Mouse (Mus musculus): ENCODE data around the gene Zfp831.

The Zfp831 gene

DNA sequence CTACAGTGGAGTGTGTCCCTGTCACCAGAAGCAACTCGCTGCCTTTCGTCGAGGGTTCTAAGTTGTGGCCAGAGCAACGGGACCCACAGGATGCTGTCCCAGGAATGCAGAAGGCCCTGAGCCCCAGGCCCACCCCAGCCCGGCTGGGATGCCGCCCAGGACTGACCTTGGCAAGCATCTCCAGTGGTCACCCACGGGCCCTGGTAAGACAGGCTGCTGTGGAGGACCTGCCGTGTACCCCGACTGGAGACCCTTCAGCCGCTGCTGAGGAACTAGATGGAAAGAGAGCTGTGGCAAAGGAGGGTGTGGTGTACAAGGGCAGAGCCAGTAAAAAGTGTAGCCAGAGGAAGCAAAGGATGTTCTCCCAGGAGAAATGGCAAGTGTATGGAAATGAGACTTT lies 1.6 kb downstream of the Zfp831 start:
- no peak for DNase-seq (ENCODE audit: low read depth, low spot score)

DNA sequence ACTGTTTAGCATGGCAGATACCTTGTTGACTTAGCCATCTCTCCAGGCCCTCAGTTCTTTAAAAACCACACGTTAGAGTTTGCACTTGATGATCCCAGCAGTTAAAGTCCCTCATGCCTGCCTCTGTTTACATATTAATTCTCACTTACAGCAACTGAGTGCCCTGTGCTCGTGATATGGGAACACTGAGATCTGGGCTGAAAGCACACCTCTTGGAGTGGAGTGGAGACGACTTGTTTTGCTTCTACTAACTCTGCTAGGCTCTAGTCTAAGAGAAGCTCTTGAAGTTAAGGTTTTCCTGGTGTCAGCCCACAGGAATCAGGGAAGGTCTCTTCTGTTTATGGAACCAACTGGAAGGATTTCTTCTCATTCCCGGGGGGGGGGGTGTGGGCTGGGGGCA lies 9.5 kb downstream of the Zfp831 start:
- no peak for DNase-seq (ENCODE audit: low read depth, low spot score)

DNA sequence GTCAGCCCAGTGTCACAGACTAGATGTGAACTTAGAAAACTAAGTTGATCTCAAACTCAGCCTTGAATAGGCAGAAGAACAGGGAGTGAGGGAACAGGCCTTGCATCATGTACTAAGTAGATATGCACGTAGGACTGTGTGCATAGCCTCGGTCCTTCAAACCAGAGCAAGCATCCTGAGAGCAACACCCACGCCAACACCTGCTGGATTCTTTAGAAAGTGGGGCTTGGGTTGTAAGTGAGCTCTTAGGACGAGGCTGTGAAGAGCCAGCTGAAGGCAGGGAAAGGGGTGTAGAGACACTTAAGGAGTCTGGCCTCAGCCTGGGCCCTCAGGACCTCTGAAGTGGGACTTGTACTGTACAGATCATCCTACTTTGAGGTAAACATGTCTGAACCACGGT lies 12.0 kb downstream of the Zfp831 start:
- DNase-seq (ENCODE audit: low read depth, low spot score), result no peak

DNA sequence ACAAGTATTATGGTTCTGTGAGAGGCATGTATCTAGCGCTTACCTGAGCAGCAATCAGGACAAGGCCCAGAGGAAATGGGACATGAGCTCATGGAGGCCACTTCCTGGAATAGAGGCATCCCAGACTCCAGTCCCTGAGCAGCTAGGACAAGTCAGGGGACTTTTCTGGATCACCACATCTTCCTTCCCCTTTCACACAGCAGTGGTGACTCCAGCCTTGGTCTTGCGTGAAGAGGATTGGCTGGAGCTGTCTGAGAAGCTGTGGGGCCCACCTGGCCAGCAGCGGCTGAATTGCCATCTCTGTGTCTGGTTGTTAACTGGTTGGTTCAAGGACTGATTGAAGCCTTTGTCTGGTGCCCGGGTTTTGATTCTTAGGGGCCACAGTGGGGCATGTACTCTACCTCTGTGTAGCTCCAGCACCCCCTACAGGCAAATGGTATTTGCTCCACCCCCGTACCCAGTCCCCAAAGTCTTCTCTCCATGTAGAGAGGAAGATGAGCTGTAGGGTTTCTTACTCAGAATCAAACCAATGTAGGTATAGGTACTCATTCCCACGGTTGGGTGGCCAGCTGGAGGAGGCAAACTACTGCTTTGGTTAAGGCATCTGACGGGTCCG lies 15.0 kb downstream of the Zfp831 start:
- DNase-seq (ENCODE audit: low read depth, low spot score), result no peak

DNA sequence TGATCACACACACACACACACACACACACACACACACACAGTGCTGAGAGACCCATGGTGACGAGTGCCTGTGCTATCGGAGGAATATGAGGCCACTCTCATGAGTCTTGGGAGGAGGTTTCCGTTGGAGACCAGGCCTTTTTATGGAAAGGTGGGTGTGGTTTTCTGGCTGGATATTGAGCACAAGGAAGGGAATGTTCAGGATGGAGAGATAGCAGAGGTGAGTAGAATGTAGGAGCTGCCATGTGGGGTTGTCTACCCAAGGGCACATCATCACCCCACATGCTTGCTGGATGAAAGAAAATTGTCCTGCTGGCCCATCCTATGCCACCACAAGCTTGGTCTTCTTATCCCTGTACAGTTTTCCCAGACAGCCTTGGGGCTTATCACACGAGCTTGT lies 16.5 kb downstream of the Zfp831 start:
- no peak for DNase-seq (ENCODE audit: low read depth, low spot score)

DNA sequence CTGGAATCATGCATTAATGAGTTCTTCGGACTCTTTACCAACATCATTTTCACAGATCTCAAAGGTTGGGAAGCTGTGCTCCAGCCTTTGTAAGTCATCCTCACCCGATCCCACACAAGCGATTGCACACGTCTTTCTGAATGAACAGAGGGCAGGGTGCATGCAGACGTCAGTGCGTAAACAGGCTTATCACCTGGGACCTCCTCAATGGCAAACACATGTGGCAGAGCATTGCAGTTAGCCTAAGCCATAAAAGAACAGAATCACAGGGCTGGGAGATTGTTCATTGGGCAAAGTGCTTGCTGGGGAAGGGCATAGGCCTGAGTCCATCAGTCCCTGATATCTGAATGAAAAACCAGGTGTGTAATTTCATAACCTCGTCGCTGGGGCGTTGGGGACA lies 17.0 kb downstream of the Zfp831 start:
- DNase-seq (ENCODE audit: low read depth, low spot score), result no peak

DNA sequence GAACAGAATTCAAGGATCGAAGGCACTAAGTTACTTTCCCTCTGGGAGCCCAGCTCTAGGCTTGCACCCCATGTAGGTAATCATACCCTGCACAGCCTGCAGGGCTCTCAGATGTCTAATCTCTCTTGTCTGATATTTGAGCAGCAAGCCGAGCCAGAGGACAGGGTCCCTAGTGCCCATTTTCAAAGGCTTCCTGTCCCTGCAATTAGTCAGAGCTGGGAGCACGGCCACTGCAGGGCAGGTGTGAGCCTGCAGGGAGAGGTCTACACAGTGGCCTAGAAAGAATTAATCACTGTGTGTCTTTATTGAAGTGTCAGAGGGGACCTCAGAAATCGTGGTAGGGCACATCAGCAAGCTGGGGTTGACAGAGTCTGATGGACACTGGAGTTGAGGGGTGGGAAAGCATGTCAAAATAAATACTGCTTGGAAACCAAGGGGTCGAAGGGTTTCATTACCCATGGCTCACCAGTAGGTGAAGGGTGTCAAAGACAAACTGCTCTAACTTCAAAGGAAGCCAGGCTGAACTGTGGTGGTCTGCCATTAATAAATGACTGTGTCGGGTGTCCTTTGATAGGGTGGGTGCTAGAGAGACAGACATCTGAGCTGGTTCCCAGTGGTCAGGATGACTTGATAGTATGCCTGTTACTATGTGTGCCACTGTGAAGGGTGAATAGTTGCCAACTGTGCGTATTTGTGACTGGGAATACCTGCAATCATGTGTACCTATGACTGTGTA lies 18.3 kb downstream of the Zfp831 start:
- DNase-seq (ENCODE audit: low read depth, low spot score), result no peak

DNA sequence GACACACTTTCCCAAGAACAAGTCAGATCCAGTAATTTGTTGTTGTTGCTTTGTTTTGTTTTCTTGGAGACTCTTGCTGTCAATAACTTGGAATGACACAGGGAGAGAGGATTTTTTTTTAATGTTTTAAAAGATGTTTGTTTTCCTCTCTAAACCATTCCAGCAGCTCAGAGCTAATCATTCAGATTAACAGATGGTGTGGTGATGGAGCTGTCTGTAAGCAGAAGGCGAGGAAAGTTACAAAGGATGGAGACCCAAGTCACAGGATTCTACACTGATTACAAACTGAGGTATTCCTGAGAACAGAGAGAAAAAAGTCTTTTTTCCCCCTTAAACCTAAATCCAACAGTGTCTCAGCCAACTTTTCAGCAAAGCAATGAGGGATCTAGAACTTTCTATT lies 19.3 kb downstream of the Zfp831 start:
- DNase-seq (ENCODE audit: low read depth, low spot score), result no peak

DNA sequence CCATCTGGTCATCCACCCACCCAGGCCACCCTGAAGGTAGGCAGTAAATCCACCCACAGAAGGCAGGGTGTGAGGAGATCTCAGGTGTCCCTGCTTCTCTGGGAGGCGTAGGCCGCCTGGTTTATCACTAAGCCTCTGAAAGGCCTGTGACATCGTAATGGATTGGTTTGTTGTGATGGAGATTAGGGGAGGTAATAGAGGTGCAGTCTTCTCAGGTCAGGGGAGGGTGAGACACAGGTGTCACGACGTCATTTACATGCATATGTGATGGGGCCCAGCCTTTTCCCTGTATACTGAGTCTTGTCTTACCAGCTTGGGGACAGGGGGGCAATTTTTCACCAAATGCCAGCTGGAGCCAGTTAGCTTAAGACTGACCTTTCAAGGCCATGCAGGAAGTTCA lies 22.1 kb downstream of the Zfp831 start:
- no peak for DNase-seq (ENCODE audit: low read depth, low spot score)

DNA sequence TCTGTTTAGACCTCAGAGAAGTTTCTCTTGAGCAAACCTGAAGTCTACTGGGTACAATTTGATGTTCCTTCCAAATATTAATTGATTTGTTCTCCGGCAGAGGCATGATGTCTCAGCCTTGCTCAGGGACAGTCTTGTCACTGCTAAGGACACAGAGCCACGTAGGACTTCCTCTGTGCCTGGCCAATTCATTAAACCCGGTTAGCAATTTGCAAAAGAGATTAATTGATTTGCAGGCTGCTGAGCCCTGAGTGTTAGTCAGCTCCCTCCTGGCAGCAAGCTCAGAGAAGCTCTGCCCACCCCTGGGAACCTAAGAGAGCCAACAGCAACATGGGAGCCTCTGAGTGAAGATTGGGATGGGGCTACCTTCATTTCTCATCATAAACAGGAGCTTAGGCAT lies 25.5 kb downstream of the Zfp831 start:
- no peak for DNase-seq (ENCODE audit: low read depth, low spot score)

DNA sequence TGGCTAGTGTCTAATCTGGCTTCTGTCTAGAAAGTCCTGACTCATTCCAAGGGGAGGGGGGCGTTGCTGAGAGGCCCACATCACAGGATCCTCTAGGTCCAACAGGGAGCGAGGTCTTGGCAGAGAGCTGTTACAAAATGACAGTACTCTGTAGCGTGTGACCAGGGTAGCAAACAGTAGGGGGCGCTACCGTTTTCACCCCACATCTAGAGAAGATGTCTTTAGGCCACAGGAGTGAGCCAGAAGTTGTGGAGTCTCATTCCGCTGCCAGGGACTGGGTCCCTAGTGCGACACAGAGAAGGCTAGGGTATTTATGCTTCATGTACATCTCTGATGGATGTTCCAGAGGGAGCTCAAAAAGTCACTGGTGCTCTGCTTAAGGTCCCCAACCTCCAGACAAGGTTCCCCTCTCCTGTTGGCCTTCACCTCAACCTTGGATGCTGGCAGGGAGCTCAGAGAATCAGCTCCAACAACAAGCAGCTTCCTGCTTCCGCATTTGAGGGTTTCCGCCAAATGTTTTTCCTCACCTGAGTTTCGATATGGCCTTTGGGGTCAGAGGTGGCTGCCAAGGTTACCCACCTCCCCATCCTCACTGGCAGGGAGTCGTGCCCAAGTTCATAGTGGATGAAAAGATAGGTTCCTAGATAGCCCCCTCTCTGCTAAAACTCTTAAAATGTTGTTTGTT lies 29.3 kb downstream of the Zfp831 start:
- no peak for DNase-seq (ENCODE audit: low read depth, low spot score)

DNA sequence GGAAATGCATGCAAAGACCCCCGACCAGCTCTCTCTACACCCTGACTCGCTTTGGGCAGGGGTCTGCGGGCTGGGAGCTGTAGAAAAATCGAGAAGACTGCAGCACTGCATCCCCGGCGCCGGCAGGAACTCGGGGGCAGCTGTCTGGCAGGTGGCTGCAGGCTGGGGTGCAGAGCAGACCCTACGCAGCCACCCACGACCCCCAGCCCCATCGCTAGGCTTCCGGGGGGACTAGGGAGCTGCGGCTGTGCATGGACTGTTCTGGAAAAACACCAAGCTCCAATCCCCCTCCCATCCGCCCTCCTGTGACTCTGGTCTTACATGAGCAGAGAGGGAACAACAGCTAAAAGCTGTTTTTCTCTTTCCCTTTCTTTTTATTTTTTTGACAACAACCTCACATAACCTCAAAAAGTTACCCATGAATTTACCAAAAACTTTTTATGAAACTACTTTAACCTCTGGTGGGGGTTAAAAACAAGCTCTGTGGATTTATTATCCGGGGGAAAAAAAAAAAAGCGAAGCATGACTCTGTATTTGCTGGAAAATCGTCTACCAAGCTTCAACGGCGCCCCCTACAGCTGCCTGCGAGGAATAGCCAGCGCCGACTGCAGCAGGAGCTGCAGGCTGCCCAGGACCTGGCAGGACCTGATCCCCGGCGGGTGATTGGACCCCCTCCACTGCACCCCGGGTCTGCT lies 30.4 kb downstream of the Zfp831 start:
- DNase-seq (ENCODE audit: low read depth, low spot score), result peak; percentile 56

DNA sequence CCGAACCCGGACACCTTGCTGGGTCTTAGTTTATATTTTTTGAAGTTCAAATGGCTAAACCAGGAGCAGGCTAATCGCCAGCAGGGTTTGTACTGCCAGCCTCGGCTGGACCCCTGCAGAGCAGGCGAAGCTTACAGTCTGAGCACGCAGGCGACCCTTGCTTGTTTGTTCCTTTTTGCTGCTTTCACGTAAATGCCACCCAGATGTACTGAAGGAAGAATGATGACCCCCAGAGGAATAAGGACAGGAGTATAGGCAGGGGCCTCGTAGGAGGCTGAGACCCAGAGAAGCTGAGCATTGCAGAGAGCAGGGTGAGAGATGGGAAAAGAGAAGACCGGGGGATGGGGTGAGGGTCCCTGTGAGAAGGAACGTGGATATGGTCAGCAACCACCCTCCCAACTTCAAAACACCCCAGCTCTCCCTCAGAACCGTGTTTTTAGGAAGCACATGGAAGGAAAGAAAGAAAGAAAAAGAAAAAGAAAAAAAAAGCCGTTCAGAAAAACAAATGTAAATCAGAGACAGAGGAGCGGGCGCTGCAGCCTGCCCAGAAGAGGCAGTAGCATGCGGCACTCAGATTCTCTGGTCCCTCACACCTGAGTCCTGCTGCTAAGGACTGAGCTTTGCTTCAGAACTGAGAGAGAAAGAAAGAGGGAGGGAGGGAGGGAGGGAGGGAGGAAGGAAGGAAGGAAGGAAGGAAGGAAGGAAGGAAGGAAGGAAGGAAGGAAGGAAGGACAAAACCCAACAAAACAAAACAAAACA lies 31.1 kb downstream of the Zfp831 start:
- no peak for DNase-seq (ENCODE audit: low read depth, low spot score)

DNA sequence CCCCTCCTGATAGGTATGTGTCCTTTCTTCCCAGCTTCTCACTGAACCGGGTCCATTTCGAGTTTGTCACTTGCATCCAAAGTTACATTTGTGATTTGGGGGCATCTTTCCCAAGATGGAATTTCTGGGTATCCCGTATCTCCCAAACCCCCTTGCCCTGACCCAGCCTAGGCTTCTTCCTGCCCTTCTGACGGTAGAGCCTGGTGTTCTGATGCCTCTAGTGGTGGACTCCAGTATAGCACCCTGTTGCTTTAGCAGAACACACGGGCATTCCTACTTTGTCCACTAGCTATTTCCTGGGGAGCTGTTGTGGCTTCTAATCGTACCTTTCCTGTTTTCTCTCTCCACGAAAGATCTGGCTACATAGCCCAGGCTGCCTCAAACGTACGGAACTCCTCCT lies 32.3 kb downstream of the Zfp831 start:
- DNase-seq (ENCODE audit: low read depth, low spot score), result peak; percentile 54

DNA sequence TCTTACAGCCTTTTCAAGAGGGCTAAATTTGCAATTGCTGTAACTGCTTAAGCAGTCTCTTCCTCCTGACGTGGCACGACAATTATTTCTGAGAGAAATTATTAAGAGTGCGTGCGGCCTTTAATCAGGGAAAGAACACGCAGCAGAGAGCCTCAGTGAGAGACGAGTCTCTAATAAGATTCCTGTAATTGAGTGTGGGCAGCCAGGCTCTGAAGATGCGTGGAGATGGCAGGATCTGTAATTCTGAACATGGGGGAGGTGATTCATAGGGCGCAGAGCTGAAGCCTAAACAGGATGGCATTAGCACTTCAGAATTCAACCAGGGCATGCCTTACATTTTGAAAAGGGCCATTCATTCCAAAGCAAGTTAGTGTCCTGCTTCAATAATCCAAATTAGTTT lies 58.0 kb downstream of the Zfp831 start:
- DNase-seq (ENCODE audit: low read depth, low spot score), result no peak

DNA sequence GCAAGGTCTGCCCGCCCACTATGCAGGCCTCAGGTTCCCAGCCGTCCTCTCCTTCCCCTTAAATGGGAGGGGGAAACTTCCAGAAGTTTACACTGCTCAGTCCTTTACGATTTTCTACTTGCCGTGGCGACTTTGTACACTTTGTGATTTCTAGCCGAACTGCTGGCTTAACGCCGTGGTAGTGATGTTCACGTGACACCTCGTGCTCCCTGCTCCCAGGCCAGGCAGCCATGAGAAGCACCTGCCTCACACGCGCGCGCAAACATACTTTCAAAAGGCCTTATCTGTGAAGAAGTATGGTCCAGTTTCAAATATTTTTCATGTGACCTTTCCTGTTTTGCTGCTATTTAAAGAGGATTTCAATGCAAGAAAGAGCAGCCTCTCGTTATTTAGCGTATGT lies 63.8 kb downstream of the Zfp831 start:
- no peak for DNase-seq (ENCODE audit: low read depth, low spot score)

DNA sequence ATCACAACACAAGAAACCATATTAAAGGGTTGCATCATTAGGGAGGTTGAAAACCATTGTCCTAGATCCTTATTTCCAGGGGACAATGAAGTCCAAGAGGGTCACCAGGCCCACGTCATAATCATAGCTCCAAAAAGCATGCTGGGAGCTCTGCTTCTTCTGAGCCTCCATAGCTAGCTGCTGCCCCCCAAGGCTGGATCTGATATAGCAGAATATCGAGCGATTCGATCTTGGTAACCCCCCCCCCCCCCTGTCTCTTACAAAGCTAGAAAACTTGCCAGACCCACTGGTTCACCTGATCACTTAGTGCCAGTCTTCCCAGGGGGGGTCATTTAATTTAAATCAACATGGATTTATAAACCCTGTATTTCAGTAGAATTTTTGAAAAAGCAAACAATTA lies 65.3 kb downstream of the Zfp831 start:
- DNase-seq (ENCODE audit: low read depth, low spot score), result no peak

DNA sequence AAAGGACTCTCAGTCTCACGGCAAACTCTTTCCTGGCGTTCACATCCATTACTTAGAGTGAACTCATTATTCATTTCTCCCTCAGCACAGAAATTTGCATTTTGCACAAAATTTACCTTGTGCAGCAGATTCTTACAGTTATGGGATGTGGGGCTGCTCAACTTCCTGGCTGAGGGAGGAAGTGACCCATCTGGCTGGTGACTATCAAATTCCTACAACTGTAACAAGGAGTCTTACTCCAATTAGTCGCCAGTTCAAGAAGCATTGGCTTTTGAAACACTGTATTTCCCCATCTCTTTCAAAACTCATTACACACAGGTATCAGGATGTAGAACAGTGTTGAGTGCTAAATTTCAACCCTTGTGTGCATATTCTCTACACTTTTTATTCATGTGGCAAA lies 66.9 kb downstream of the Zfp831 start:
- DNase-seq (ENCODE audit: low read depth, low spot score), result no peak

DNA sequence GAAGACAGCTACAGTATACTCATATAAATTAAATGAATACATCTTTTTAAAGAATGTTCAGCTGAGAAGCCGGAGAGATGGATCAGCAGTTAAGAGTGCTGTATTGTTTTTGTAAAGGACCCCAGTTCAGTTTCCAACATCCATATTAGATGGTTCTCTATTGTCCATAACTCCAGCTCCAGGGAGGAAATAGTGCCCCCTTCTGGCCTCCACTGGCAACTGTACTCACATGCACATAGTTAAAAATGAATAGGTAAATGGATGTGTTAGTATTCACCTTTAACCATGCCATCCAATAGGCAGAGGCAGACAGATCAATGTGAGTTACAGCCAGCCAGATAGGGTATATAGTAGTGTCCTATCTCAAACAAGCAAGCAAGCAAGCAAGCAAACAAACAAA lies 68.7 kb downstream of the Zfp831 start:
- no peak for DNase-seq (ENCODE audit: low read depth, low spot score)

DNA sequence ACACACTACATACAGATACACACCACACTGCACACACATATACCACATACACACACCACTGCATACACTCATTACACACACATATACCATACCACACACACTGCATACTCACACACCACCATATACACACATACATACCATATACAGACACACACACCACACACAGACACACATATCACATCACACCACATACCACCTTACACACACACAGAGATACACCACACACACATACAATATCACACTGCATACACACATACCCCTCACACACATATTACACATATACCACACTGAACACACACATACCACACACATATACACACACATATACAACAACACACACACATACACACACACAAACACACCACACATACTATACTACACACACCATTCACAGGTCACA lies 72.6 kb downstream of the Zfp831 start:
- no peak for DNase-seq (ENCODE audit: low read depth, low spot score)

DNA sequence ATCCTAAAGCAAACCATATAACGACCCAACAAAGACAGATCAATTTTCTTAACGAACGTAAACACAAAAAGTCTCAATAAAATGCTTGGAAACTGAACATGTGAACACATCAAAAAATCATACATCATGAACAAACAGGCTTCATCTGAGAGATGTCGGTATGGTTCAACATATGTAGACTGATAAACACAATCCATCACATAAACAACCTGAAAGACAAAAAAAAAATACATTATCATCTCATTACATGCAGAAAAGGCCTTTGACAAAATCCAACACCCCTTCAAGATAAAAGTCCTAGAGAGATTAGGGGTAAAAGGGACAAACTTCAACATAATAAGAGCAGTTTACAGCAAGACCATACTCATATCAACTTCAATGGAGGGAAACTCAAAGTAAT lies 74.5 kb downstream of the Zfp831 start:
- no peak for DNase-seq (ENCODE audit: low read depth, low spot score)
